Mouse (Mus musculus) neutrophil, adult 5-6 weeks (primary cell): ENCODE measurements around the gene Gm28308. TPM values are rescaled to one million over a fixed set of nuclear protein-coding genes. Genes with fewer than 3 reads are reported as not detected.

Source experiments
- ATAC-seq: fragments of 151-379, 151-347 bp; 2 replicates; pipeline ENCODE4 v1.8.0; 2017; ENCODE audit warnings: mild to moderate bottlenecking, moderate TSS enrichment; ENCODE audit not compliant: insufficient number of reproducible peaks, poor library complexity, low FRiP score, severe bottlenecking; ENCODE audit errors: extremely low read depth
- total RNA-seq: library from RNA; stranded (forward); fragments of 200-1000 nt; gene quantifications from 2 replicates; pipeline ENCODE4 v1.2.3, GENCODE M21; 2017

Gm28308 gene
- total RNA-seq, 1 experiment from 2014 or later, result not detected

DNA sequence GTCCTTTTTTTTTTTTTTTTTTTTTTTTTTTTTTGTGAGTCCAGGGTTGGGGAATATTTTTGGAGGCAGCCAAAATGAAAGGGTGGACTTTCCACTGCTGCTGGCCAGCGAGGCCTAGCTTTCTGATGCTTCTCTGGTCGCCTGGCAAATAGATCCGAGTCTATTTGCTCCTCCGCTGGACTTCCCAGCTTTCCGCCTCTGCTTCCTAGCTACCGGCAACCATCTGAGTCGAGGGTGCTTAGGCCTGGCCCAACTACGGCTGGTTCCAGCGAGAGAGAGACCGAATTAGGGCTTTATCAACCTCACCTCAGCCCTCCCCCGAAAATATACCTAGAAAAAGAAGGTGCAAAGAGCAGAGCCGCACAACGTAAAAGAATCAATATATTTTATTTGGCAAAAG is 9.6 kb upstream of the Gm28308 start:
- no peak for ATAC-seq

DNA sequence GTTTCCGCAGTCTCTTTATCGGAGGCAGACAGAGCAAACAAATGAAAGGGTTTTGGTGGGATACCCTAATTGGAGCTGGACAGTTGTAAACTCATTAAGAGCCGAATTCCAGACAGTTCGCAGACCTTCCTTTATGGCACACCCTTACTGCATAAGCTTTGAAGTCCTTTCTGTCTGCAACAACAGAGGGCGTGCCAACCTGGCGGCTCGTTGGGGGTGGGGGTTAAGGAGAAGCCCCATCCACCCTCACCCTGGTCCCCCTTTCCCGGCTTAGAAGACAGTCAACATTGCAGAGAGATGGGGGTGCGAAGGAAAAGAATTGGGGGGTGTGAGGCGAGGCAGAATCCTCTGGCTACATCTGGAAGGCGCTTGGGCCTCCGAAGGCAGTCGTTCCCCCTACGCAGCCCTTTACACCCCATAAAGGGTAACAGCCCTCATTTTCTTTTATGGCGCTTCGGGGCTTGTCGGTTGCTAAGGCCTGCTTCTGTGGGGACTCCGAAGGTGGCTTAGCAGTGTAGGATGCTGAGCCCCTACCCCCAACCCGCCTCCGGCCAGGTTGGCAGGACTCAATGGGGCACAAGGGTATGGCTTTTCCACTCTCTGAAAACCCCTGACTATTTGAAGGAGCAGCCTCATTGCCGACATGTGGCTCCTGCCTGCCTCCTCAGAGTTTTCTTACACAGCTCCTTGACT is 9.0 kb upstream of the Gm28308 start:
- ATAC-seq, result no peak

DNA sequence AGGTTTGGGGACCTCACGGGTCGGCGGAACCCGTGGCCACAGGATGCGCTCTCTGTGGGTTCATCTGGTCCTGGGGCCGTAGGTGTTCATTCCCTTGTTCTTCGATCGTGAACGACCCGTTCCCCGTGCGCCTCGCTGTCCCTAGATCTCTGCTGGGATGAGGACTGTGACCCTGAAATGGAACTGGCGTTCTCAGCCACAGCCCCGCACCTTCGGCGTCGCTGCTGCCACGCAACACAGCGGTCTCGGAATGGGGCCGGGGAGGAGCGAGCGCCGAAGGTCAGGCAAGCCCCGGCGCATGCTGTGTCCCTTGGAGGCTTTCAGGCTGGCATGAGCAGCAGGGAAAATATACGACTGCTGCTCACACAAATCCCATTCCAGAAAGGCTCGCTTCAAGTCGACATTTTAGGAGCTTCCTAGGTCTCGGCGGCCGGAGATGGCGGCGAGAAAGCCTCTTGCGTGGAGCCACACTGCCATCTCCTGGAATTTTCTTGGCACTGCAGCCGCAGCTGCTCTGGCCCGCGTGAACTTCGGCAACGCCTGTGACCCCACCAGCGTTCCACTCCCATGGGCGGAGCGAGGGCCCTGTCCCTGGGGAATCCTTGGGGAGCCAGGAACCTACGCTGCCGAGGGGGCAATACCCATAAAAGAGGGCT is 8.3 kb upstream of the Gm28308 start, which contains the start of gene Hoxa7:
TSS of gene Hoxa7 (minus strand) at position 518 of the 656 bp plus-strand sequence.
- peak; percentile 76 for ATAC-seq

DNA sequence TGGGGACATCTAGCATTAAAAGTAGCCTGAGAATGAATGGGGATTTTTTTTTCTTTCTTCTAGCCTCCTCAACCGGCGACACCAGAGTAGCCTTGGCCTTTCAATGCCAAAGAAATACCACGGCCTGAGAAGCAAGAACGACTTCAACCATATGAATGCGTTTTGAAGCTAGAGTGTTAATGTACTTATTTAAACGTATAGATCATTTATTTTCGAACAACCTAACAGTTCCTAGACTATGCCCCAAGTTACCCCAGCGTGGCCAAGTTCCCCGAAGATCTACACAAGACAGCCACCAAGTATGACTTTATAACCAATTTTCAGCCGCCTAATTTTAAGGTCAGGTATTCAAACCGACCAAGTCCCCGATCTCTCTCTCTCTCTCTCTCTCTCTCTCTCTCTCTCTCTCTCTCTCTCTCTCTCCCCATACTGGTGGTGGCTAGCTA is 7.7 kb upstream of the Gm28308 start:
- no peak for ATAC-seq

DNA sequence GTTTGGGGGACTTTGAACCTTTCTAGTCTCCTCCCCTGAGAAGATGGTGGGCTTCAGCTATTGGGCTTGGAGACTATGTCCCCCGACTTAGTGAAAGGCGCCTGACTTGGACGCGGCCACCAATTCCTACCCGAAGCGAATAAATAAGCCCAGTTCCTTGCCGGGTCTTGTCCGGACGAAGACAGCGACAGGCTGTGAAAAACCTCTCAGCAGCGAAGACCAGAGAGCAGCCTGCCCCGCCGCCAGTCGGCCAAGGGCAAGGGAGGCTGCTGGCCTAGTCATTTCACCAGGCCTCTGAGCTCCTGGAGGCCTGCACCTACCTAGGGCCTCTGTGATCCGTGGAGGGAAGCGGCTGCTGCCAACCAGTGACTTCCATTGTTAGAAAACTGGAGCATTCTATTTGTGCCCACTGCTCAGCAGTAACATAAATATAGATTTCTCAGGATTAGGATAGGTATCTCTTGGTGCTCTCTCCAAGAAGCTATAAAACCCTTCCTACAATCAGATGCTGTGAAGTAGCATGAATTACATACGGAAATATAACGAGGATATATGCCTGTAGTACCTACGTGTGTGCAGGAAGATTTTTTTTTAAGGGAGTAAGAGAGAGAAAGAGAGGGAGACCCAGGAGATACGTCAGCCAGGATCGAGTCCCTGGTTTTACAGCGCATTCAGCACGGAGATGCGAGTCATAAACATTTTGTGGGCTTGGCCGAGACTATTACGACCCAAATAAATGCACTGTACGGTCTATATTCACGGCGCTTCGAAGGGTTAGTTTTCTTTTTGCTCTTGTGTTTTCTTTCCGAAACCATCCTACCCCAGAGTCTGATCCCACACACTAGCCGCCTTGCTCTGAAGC is 7.1 kb upstream of the Gm28308 start:
- ATAC-seq, result no peak

DNA sequence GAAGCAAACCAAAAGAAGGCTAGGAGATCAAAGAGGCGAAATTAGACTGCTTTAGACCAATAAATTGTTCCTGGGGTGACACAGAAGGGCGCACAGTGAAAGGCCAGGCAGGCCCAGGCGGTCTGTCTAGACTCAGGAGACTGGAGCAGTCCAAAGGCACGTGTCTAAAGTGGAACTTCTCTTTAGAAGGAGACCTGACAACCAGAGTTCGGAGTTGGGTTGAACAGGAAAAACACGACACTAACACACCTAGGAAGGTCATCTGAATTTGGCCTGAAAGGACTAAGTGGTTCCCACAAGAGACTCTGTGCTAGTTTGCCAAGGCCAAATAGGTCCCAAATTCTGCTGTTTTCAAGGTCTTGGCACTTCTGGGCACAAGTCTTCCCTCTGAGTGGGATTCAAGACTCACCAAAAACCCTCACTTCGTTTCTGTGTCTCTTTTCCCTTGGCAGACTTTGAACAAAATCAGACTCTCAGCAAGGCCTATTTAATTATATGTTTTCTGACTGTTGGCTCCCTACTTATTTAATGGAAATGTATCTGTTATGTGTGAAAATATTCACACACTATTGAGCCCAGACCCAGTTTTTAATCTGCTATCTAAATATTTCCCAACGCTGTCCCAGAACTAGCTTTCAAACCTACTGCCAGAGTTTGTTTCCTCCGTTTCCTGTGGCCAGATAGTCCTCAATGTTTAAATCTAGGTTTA is 6.2 kb upstream of the Gm28308 start:
- ATAC-seq, result no peak

DNA sequence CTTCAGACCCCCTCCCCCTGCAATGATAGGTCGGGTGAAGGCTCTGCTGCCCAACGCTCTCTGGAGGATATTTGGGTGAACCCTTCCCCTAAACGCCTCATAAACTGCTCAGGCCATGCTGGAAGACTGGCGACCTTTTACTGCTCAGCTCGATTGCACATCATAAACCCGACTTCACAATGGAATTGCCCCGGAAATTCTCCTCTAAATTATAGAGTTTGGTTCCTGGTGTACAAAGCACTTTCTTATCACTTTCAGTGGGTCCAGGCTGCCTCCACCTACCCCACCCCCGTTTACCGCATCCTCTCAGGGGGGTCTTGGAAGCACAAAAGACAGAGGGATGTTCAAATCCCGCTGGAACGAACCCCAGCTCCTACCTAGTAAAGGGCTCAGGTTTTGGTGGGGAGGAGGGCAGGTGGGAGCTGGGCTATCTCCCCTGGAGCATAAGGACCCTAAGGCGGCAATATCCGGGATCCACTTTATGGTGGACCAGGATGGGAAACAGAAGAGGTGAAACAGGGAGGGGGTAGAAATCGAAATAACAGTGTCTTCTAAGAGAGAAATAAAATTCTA is 5.6 kb upstream of the Gm28308 start:
- no peak for ATAC-seq

DNA sequence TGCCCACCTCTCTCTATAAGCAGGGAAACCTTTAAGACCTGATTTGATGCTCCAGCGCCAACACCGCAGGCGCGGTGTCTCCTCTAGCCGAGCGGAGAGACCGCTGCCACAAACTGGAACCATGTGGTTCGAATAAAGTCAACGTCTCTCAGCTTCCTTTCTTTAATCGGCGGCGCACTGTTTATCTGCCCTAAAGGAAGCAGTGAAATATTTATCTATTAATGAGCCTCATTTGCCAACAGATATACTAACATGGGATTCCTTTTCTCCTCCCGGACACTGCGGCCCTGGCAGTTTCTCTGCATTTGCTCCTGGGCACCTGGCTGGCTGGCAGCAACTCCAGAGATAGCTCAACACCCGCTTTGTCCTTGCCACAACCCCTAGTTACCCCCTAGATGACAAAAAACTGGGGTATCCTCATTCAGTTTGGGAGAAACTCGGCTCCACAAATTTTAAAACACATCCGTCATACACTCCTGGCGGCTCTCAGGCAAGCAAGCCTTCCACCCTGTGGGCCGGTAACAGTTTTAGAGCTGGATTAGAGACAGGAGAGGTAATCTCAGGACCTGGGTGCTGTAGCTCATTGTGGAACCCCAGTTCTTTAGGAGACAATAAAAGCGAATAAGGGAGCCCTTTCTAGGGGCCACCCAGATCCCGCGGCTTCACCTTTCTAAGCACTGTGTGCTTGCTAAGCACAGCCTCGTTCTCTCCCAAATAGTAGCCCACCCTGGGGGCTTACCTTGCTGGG is 4.9 kb upstream of the Gm28308 start:
- ATAC-seq, result no peak

DNA sequence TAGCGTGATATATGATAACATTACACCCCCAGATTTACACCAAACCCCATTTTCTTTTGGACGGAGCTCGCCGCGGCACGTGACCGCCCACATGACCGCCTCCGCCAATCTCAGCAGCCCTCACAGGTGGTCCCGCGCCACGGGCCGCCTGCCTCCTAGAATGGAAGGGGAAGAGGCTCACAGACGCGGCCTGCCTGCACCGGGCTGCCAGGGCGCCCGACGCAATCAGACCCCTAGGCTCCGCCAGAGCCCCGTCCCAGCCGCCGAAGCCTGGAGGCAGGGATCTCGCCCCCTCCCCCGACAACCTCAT is 4.3 kb upstream of the Gm28308 start:
- no peak for ATAC-seq

DNA sequence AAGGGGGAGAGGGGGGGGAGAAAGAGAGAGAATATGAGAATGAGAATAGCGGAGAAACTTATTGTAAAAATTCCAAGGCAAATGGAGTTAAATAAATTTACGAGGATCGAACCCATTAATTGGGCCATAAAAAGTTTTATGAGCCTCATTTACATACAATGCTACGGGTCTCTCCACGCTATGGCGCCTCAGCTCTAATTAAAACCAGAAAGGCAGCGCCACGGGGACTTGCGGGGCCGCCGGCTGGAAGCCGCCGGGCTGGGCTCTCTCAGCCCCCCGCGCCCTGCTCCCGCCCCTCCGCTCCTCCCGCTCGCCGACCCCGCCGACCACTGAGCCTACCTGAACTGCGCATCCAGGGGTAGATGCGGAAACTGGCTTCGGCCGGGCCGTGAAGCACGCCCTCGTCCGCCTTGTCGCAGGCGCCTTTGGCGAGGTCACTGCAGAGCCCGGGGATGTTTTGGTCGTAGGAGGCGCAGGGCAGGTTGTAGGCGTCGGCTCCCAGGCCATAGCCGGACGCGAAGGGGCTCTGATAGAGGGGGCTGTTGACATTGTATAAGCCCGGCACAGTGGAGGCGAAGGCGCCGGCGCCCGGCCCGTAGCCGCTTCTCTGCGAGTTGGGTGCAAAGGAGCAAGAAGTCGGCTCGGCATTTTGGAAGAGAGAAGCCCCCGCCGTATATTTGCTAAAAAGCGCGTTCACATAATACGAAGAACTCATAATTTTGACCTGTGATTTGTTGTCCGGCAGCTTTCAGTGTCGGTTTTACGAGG is 3.7 kb upstream of the Gm28308 start:
- no peak for ATAC-seq

DNA sequence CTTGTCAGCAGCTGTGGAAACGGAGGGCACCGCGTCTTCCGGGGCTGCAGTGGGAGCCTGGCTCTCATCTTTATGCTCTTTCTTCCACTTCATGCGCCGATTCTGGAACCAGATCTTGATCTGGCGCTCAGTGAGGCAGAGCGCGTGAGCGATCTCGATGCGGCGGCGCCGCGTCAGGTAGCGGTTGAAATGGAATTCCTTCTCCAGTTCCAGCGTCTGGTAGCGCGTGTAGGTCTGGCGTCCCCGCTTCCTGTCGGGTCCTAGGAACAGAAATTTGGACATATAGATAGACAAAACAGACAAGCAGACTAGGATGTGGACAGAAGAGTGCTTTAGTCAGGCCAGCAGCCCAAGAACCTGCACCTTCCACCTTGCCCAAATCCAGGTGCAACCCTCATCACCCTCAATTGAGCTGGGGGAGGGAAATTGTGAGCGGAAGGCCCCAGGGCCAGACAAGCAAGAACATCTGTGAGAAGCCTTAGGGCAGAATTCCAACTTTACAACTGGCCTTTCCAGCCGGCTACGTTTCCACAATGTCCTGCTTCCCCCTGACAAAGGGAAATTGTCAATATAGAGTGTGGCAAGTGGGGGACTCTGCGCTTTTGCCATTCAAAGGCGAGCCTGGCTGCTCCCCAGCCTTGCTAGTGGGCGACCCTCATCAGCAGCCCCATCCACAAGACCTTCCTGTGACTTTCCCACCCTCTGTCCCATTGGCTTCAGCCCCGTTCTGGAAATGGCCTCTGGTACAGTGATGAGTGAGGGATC is 2.8 kb upstream of the Gm28308 start:
- ATAC-seq, result no peak

DNA sequence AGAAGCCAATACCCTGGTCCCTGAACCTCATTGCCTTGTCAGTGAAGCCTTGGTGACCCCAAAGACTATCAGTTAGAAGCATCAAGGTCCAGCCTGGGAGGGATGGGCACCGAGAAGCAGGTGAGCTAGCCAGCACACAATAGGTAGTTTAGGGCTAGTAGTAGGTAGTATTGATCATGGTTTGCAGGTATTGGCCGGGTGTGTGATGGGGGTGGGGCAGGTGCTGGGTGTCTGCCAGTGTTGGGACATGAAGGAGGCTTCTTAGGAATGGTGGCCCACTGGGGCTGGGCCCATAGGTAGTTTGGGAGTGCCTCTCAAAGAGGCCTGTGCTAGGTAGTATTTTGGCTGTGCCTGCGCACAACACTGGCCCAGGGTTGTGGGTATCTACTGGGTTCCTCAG is 1.9 kb upstream of the Gm28308 start:
- no peak for ATAC-seq

DNA sequence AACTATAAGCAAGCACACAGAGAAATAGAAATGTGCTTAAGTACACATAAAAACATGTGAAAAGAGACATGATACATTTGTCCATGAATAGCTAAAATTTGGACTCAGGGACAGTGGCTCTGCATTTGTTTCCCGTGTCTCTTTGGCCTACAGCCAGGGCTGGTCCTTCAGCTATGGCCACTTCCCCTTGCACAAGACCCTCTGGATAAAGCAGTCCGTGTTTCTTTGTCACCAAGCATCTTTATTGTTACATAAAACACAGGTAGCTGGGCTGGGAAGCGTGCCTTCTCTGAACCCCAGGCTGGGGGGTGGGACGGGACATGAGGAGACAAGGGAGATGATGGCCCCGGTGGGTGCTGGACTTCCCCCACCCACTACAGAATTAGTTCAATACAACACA is 1.1 kb upstream of the Gm28308 start:
- ATAC-seq, result no peak

DNA sequence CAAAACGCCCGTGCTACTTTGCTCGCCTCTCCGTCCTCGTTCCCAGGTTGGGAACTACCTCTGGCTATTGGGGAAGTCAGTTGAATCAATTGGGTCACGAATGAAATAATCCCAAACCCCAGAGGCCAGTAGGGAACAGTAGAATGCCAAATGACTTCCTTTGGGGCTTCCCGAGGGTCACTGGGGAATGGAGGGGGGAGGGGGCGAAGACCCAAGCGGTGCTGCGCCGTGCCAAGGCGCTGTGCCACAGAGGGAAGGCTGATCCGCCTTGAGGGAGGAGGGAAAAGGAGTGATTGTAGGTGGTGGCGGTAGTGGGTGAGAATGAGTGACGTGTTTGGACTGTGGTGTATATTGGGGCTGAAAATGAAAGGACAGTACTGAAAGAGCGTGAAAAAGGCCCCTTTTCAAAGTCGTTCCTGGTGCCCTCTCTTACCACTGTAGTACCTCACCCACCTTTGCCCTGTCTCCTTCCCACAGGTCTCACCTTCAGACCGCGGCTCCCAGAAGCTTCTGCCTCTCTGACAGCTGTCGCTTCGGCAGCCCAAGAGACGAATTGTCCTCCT is 502 bp downstream of the Gm28308 start:
- no peak for ATAC-seq

DNA sequence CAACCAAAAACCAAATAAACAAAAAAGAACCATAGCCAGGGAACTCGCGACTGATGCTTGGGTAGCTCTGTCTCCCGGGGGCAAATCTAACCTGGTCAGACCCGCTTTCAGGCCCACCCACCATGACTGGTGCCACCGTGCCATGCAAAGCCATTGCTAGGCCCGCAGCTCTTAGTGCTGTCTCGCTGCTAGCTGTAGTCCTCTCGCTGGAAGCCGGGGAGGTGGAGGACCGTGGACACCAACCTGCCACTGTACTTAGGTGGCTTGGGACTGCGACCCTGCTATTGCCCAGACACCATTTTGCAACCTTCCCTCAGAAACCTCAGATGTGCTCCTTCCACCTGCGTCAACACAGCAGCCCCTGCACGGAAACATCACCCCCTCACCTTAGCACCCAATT is 1.2 kb downstream of the Gm28308 start:
- ATAC-seq, result no peak

DNA sequence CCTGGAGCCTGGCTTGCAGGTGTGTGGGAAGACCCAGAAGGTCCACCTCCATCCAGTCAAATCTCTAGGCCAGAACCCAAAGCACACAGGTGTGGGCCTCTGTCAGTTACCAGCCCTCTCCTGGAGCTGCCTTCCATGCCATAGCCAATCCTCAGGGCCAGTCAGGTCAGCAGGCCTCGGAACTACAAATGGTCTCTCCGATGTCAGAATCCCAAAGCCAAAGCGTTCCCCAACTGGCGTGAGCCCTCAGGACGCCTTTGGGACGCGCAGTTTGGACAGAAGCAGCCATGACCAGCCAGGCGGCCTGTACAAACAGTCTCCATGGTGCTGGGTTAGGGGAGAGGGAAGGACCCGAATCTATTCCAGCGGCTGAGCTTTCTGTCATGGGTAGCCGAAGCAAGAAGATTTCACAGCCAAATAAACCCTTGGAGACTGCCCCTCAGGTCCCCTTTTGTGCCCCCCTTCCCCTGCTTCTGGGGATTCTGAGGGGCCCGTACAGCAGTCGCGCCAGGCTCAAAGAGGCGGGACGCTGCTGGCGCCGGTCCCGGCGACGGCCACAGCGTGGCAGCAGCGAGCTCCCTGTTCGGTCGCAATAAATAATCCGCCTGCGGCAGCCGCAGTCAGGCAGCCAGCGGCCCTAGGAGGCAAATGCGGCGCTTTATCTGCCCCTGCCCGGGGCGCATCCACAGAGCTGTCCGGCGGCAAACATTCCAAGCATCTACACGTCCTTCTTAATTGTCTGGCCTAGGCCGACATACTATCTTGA is 1.8 kb downstream of the Gm28308 start:
- peak; percentile 59 for ATAC-seq
